In genomic region chr13:17693816-17694215, GRCm38 (mm10) we compare ENCODE assay signal across 8 mouse cellular contexts. TPM values are rescaled to one million over a fixed set of nuclear protein-coding genes. Genes with fewer than 3 reads are reported as not detected.
DNase-seq lines count a peak whose midpoint lies in the region; ATAC-seq and TF ChIP-seq lines count a peak whose summit lies in the region.

No protein-coding gene starts in this region.

- peaks cover 37% of the 10 kb centered on the region for H3K79me2 ChIP-seq in C2C12 (ENCODE audit: control insufficient read depth, insufficient read depth)

- peak in 1 of 2 experiments; percentile 17 for DNase-seq in cerebellum, adult 2 months
- DNase-seq in cerebellum, postnatal 4 days (ENCODE audit: low spot score in 2 of 2) = no peak
- peak; percentile 8 to 30 for DNase-seq in cerebellum, postnatal 10 days
- peak; percentile 35 for DNase-seq in lung, postnatal 25 days (ENCODE audit: low spot score)
- DNase-seq in right cerebral cortex, postnatal 14 days = no peak

- ATAC-seq in intestine, embryonic 16.5 days = no peak
- no peak for ATAC-seq in frontal cortex, adult (ENCODE audit: low TSS enrichment)

- no peak overlapping the region for H3K27ac ChIP-seq in cerebellum, adult 2 months (ENCODE audit: insufficient read depth, low read length)
- no peak overlapping the region for H3K27ac ChIP-seq in intestine, embryonic 16.5 days (ENCODE audit: low read length)

- no peak for TF ChIP-seq CTCF in cerebellum, adult 2 months (IDR thresholded peaks at IDR 0.05; ENCODE audit: borderline replicate concordance, insufficient read depth, low read depth, low read length)
- no peak for TF ChIP-seq CTCF in C2C12 (IDR thresholded peaks at IDR 0.05; ENCODE audit: control insufficient read depth, insufficient read depth, insufficient read length)

- peaks cover 12% of the 10 kb centered on the region for H3K36me3 ChIP-seq in C2C12 (ENCODE audit: control insufficient read depth, insufficient read depth)
- H3K36me3 ChIP-seq in intestine, embryonic 16.5 days (ENCODE audit: control insufficient read depth, insufficient read depth, low read length) = no peaks in the 10 kb centered on the region

- H3ac ChIP-seq in C2C12 (ENCODE audit: control insufficient read depth, insufficient read length, low read depth) = no peak overlapping the region

- 0 out of 2 replicates have a peak, but pooled peaks cover 2% of the 10 kb centered on the region for H3K4me1 ChIP-seq in cerebellum, adult 2 months (ENCODE audit: control insufficient read depth, insufficient read depth, low read length)
- H3K4me1 ChIP-seq in intestine, embryonic 16.5 days (ENCODE audit: control insufficient read depth, insufficient read depth, low read length) = peaks cover 9% of the 10 kb centered on the region

- 50% methylated on average over 5 of the region's 5 CpGs for WGBS in cerebellum, adult 2 months
- WGBS in intestine, embryonic 16.5 days = 61% methylated on average over 5 of the region's 5 CpGs

- TF ChIP-seq POLR2A in cerebellum, adult 2 months (IDR thresholded peaks at IDR 0.05; ENCODE audit: borderline replicate concordance, insufficient read depth, low read length) = no peak

- H3K9me3 ChIP-seq in intestine, embryonic 16.5 days (ENCODE audit: control insufficient read depth, low read length) = no peaks in the 10 kb centered on the region

- no peaks in the 10 kb centered on the region for H3K27me3 ChIP-seq in cerebellum, adult 2 months (ENCODE audit: control insufficient read depth, insufficient read depth, low read length)
- H3K27me3 ChIP-seq in C2C12 (ENCODE audit: control insufficient read depth, insufficient read depth, insufficient read length) = no peaks in the 10 kb centered on the region
- H3K27me3 ChIP-seq in intestine, embryonic 16.5 days (replicated peaks; ENCODE audit: control insufficient read depth, insufficient read depth, low read length) = no peaks in the 10 kb centered on the region

- peak overlapping the region; percentile 30 for H3K4me3 ChIP-seq in cerebellum, adult 2 months (replicated peaks; ENCODE audit: insufficient read depth, low read depth, low read length)
- H3K4me3 ChIP-seq in C2C12 (ENCODE audit: insufficient read depth, poor library complexity, severe bottlenecking) = peak overlapping the region; percentile 54
- H3K4me3 ChIP-seq in intestine, embryonic 16.5 days (ENCODE audit: low read length) = peak overlapping the region; percentile 18; the same call in 1 of the 2 replicates

- H3K4me2 ChIP-seq in intestine, embryonic 16.5 days (ENCODE audit: low read depth, low read length) = peak overlapping the region; percentile 32; the same call in 1 of the 2 replicates

- H3K9ac ChIP-seq in intestine, embryonic 16.5 days (ENCODE audit: low read depth, low read length) = no peak overlapping the region

- peaks cover 30% of the 10 kb centered on the region for H3K79me3 ChIP-seq in C2C12 (ENCODE audit: low read depth)

TF ChIP-seq in C2C12, 6 proteins besides CTCF, POLR2A, EP300 and RAD21:
- TF ChIP-seq MYOG (IDR thresholded peaks at IDR 0.05; ENCODE audit: control insufficient read depth, extremely low read depth, insufficient read length) = no peak
- TF ChIP-seq FOSL1 (IDR thresholded peaks at IDR 0.05; ENCODE audit: insufficient read depth, low read length, poor library complexity, severe bottlenecking) = no peak
- TF ChIP-seq MYOD1 (IDR thresholded peaks at IDR 0.05; ENCODE audit: control insufficient read depth, insufficient read length, low read depth) = no peak
- TF ChIP-seq CEBPB (IDR thresholded peaks at IDR 0.05; ENCODE audit: low read depth) = no peak
- TF ChIP-seq USF1 (IDR thresholded peaks at IDR 0.05; ENCODE audit: low read depth) = no peak
- TF ChIP-seq MAX (IDR thresholded peaks at IDR 0.05) = no peak

RNA-seq across cellular contexts. Expression of gene Mplkip, which starts 1.2 kb away (rescaled TPM):
- 7.5 and 7.8 TPM in 2 replicates for polyA plus RNA-seq in cerebellum, adult 2 months (2012; rRNA removed)
- polyA plus RNA-seq in C2C12 (2012; fragmentation: generic; extraction: Trizol) = 12.2 TPM
- 33.9 and 37.3 TPM in 2 replicates for polyA plus RNA-seq in intestine, embryonic 16.5 days (2015; fragmentation: Nextera tagmentation; extraction: Ambion mirVana)

RNA-seq across cellular contexts. Expression of gene Sugct, which starts 1.5 kb away (rescaled TPM):
- polyA plus RNA-seq in cerebellum, adult 2 months (2012; rRNA removed) = 4.3 and 4.7 TPM in 2 replicates
- polyA plus RNA-seq in C2C12 (2012; fragmentation: generic; extraction: Trizol) = 0.42 TPM
- polyA plus RNA-seq in intestine, embryonic 16.5 days (2015; fragmentation: Nextera tagmentation; extraction: Ambion mirVana) = 7.9 and 8.2 TPM in 2 replicates

Comparison
In these comparisons a context has a peak if more than half of its experiments do, and no peak if none do; other contexts are left out.
1. DNase-seq: peak in cerebellum, postnatal 10 days (2 of 2) and lung, postnatal 25 days (single experiment); none in cerebellum, postnatal 4 days (0 of 2) and right cerebral cortex, postnatal 14 days (single experiment).
2. Peak in every context shown above with its lines, with median percentiles within 50 percentile points of each other: H3K4me3 ChIP-seq.